Mouse (Mus musculus) kidney, embryonic 16.5 days (tissue): ENCODE measurements around the gene Ly86. TPM values are rescaled to one million over a fixed set of nuclear protein-coding genes. Genes with fewer than 3 reads are reported as not detected.

ENCODE experiments used
- ATAC-seq: fragments of 200-750 bp; cut with Nextera tagmentation; 2 replicates; pipeline ENCODE4 v1.8.0; 2017; ENCODE audit warnings: moderate TSS enrichment; ENCODE audit not compliant: low FRiP score, low TSS enrichment
- H3K27ac ChIP-seq: fragments of 300-500 bp; sonication (generic); 2 replicates; pipeline ENCODE4 v1.5.1; 2014; ENCODE audit warnings: low read length
- H3K27me3 ChIP-seq: fragments of 300-500 bp; sonication (generic); 2 replicates; pipeline ENCODE4 v1.6.1; 2014; ENCODE audit warnings: low read length, control low read depth, mixed read lengths; ENCODE audit not compliant: insufficient read depth
- H3K36me3 ChIP-seq: fragments of 300-500 bp; sonication (generic); 2 replicates; pipeline ENCODE4 v1.6.1; 2014; ENCODE audit warnings: low read length, control low read depth, mixed read lengths; ENCODE audit not compliant: insufficient read depth
- H3K4me1 ChIP-seq: fragments of 300-500 bp; sonication (generic); 2 replicates; pipeline ENCODE4 v1.6.1; 2014; ENCODE audit warnings: low read length, control low read depth, mixed read lengths; ENCODE audit not compliant: insufficient read depth
- H3K4me2 ChIP-seq: fragments of 300-500 bp; sonication (generic); replicated peaks from 2 replicates; pipeline ENCODE4 v1.6.1; 2014; ENCODE audit warnings: low read depth, low read length
- H3K4me3 ChIP-seq: fragments of 300-500 bp; sonication (generic); 2 replicates; pipeline ENCODE4 v1.5.1; 2014; ENCODE audit warnings: mild to moderate bottlenecking, low read length
- H3K9ac ChIP-seq: fragments of 300-500 bp; sonication (generic); replicated peaks from 2 replicates; pipeline ENCODE4 v1.6.1; 2014; ENCODE audit warnings: low read length
- H3K9me3 ChIP-seq: fragments of 300-500 bp; sonication (generic); 2 replicates; pipeline ENCODE4 v1.6.1; 2016; ENCODE audit warnings: low read length, control low read depth
- WGBS: fragments of 180-500 bp; shearing (Covaris S2); extraction: QIAGEN DNeasy Blood & Tissue Kit; methylation state at CpG from one replicate; pipeline ENCODE4 v1.1.7; 2014; 5-methylcytosine and 5-hydroxymethylcytosine counted together
- polyA plus RNA-seq: library from polyadenylated mRNA; unstranded; fragments of >200 nt; fragmentation: Nextera tagmentation; extraction: Ambion mirVana; gene quantifications from 2 replicates; pipeline ENCODE4 v1.2.1, GENCODE M21; 2015

Ly86 gene
- polyA plus RNA-seq, result 5.0 and 6.3 TPM in 2 replicates

GRCm38 (mm10) chr13:37344909-37345772 lies at the start of gene Ly86:
Gene Ly86 (plus strand): TSS chr13:37345208.
- Histone ChIP-seq H3K9ac (no peak within 1 kb of the TSS), H3K4me2 (no peak within 1 kb of the TSS), H3K4me1 (no peaks in the 10 kb centered on the region), H3K4me3 (no peak within 1 kb of the TSS), H3K36me3 (no peaks in the 10 kb centered on the region), H3K27ac (no peak within 1 kb of the TSS), H3K9me3 (no peaks in the 10 kb centered on the region), H3K27me3 (no peaks in the 10 kb centered on the region)
- 88% methylated on average over 28 of the region's 28 CpGs for WGBS
- no peak for ATAC-seq

- H3K27ac ChIP-seq, result no peak overlapping the region
- no peaks in the 10 kb centered on the region for H3K9me3 ChIP-seq
- H3K36me3 ChIP-seq, result no peaks in the 10 kb centered on the region
- H3K4me2 ChIP-seq, result no peak overlapping the region
- 82% methylated on average over 5 of the region's 5 CpGs for WGBS
- H3K4me1 ChIP-seq, result no peaks in the 10 kb centered on the region
- H3K9ac ChIP-seq, result no peak overlapping the region
- H3K4me3 ChIP-seq, result no peak overlapping the region
- no peaks in the 10 kb centered on the region for H3K27me3 ChIP-seq
- ATAC-seq, result no peak
Measured at GRCm38 (mm10) chr13:37297886-37298285, 47.1 kb upstream of the Ly86 start.

GRCm38 (mm10) chr13:37298856-37299255 lies 46.2 kb upstream of the Ly86 start:
- Histone ChIP-seq H3K4me3 (no peak overlapping the region), H3K9me3 (no peaks in the 10 kb centered on the region), H3K4me1 (no peaks in the 10 kb centered on the region), H3K9ac (no peak overlapping the region), H3K36me3 (no peaks in the 10 kb centered on the region), H3K27me3 (no peaks in the 10 kb centered on the region), H3K4me2 (no peak overlapping the region), H3K27ac (no peak overlapping the region)
- no peak for ATAC-seq
- WGBS, result 44% methylated on average over 1 of the region's 1 CpGs

DNA sequence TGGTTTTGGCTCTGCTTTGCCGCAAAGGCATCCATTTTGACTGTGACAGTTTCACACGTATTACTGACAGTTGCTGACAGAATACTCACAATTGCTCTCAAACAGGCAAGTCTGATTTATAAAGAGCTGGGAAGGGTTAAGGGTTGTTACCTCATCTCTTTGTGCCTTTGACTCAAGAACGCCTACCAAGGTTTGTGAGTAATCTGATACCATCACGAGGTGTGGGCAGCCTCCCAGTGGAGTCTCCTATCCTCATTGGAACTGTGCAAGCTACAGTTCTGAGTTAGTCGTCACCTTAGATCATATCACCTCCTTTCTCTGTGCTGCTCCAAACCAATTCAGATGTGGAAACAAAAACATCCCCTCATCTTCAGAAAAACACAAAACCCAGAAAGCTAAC lies 42.1 kb upstream of the Ly86 start:
- WGBS, result 29% methylated on average over 5 of the region's 5 CpGs
- Histone ChIP-seq H3K4me2 (no peak overlapping the region), H3K9me3 (no peaks in the 10 kb centered on the region), H3K9ac (no peak overlapping the region), H3K27ac (no peak overlapping the region), H3K4me3 (no peak overlapping the region), H3K4me1 (no peaks in the 10 kb centered on the region), H3K27me3 (no peaks in the 10 kb centered on the region), H3K36me3 (no peaks in the 10 kb centered on the region)
- ATAC-seq, result no peak

- H3K4me2 ChIP-seq, result no peak overlapping the region
- H3K4me3 ChIP-seq, result no peak overlapping the region
- no peak overlapping the region for H3K27ac ChIP-seq
- H3K36me3 ChIP-seq, result no peaks in the 10 kb centered on the region
- no peaks in the 10 kb centered on the region for H3K9me3 ChIP-seq
- H3K9ac ChIP-seq, result no peak overlapping the region
- 77% methylated on average over 4 of the region's 4 CpGs for WGBS
- no peaks in the 10 kb centered on the region; the same call in 1 of the 2 replicates for H3K4me1 ChIP-seq
- no peak for ATAC-seq
- peaks cover 10% of the 10 kb centered on the region; the same call in 1 of the 2 replicates for H3K27me3 ChIP-seq
Measured at GRCm38 (mm10) chr13:37308006-37308405, 37.0 kb upstream of the Ly86 start.

- ATAC-seq, result no peak
- H3K9ac ChIP-seq, result no peak overlapping the region
- no peak overlapping the region for H3K4me2 ChIP-seq
- H3K27me3 ChIP-seq, result peaks cover 18% of the 10 kb centered on the region
- no peaks in the 10 kb centered on the region for H3K9me3 ChIP-seq
- 66% methylated on average over 5 of the region's 5 CpGs for WGBS
- no peak overlapping the region for H3K27ac ChIP-seq
- no peak overlapping the region for H3K4me3 ChIP-seq
- H3K36me3 ChIP-seq, result no peaks in the 10 kb centered on the region
- H3K4me1 ChIP-seq, result no peaks in the 10 kb centered on the region; the same call in 1 of the 2 replicates
Measured at GRCm38 (mm10) chr13:37309296-37309695, 35.7 kb upstream of the Ly86 start.

GRCm38 (mm10) chr13:37310331-37310730 lies 34.7 kb upstream of the Ly86 start:
- no peaks in the 10 kb centered on the region; the same call in 1 of the 2 replicates for H3K4me1 ChIP-seq
- no peak for ATAC-seq
- no peaks in the 10 kb centered on the region for H3K9me3 ChIP-seq
- no peak overlapping the region for H3K4me3 ChIP-seq
- H3K36me3 ChIP-seq, result no peaks in the 10 kb centered on the region
- H3K4me2 ChIP-seq, result no peak overlapping the region
- H3K27ac ChIP-seq, result no peak overlapping the region
- peaks cover 20% of the 10 kb centered on the region for H3K27me3 ChIP-seq
- 48% methylated on average over 8 of the region's 8 CpGs for WGBS
- no peak overlapping the region for H3K9ac ChIP-seq

GRCm38 (mm10) chr13:37311555-37312221 lies 33.3 kb upstream of the Ly86 start:
- WGBS, result 16% methylated on average over 27 of the region's 27 CpGs
- Histone ChIP-seq H3K9ac (peak overlapping the region; percentile 65; the same call in 1 of the 2 replicates), H3K4me2 (peak overlapping the region; percentile 74), H3K4me3 (peak overlapping the region; percentile 45), H3K9me3 (no peaks in the 10 kb centered on the region), H3K27me3 (peaks cover 20% of the 10 kb centered on the region), H3K4me1 (no peaks in the 10 kb centered on the region; the same call in 1 of the 2 replicates), H3K27ac (no peak overlapping the region), H3K36me3 (no peaks in the 10 kb centered on the region)
- ATAC-seq, result peak; percentile 41; the same call in 1 of the 2 replicates

GRCm38 (mm10) chr13:37312222-37312928 lies 32.6 kb upstream of the Ly86 start:
- Histone ChIP-seq H3K4me1 (no peaks in the 10 kb centered on the region; the same call in 1 of the 2 replicates), H3K9me3 (no peaks in the 10 kb centered on the region), H3K36me3 (no peaks in the 10 kb centered on the region), H3K4me3 (peak overlapping the region; percentile 45), H3K27me3 (peaks cover 20% of the 10 kb centered on the region), H3K4me2 (peak overlapping the region; percentile 74), H3K27ac (no peak overlapping the region), H3K9ac (peak overlapping the region; percentile 65)
- peak; percentile 96 for ATAC-seq
- 2% methylated on average over 25 of the region's 25 CpGs for WGBS
